Mouse (Mus musculus) heart, adult 9 months (tissue): ENCODE data around the gene Olfr483.

ENCODE experiments used
- DNase-seq, 2 experiments: peaks; one replicate each; pipeline ENCODE4 v3.0.0; 2022; ENCODE audit warnings: low spot score in 2 of 2

Olfr483 gene

GRCm38 (mm10) chr7:108100549-108100948, at the start of gene Olfr483:
Olfr483 (plus strand) TSS chr7:108100849.
- DNase-seq: no peak

GRCm38 (mm10) chr7:108067246-108067645, 33.4 kb upstream of the Olfr483 start, which contains the start of gene Olfr480:
Olfr480 (minus strand) TSS chr7:108067346.
- DNase-seq: no peak

GRCm38 (mm10) chr7:108079555-108079954, 21.1 kb upstream of the Olfr483 start, which contains the start of gene Olfr481:
Olfr481 (plus strand) TSS chr7:108079855.
- no peak for DNase-seq

DNA sequence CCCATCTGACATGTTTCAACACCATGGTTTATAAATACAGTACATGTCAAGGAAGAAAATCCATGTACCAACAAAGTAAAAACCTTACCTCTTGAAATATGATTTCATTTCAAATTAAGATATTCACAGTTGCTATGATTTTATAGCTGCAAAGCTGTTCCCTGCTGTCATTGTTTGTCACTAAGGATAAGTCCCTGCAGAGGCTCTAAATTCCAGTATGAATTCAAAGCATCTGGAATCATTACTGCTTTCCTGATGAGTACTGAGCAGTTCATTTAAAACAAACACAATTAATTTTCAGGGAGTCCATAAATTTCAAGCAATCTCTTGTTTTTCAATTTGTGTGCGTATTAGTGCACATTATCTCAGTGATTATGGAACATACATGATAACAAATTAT, 3.2 kb upstream of the Olfr483 start, which contains the start of gene Olfr482:
TSS of gene Olfr482 (minus strand) at position 101 of the 400 bp plus-strand sequence.
- DNase-seq: no peak

DNA sequence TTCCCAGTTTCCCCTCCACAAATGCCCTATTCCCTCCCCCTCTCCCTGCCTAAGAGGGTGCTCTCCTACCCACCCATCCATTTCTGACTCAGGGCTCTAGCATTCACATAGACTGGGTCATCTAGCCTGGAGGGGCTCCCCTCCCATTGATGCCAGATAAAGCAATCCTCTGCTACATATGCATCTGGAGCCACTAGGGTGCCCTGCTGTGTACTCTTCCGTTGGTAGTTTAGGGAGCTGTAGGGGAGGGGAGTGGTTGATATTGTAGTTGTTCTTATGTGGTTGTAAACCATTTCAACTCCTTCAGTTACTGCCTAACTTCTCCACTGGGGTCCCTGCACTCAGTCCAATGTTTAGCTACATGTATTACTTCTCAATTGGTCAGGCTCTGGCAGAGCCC, 20.0 kb downstream of the Olfr483 start:
- DNase-seq: no peak

- no peak for DNase-seq
Observed at GRCm38 (mm10) chr7:108121416-108121815, 20.8 kb downstream of the Olfr483 start.

DNA sequence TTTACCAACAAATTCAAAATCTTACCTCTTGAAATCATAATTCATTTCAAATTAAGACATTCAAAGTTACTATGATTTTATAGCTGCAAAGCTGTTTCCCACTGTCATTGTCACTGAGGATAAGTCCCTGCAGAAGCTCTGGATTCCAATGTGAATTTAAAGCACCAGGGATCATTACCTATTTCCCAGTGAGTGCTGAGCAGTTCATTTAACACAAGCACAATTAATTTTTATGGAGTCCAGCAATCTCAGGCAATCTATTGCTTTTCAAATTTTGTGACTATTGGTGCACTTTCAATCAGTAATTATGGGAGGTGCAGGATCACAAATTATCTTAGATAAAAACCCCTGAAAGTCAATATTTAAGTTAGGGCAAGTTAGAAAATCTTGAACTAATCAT, 26.7 kb downstream of the Olfr483 start, which contains the start of gene Olfr484:
TSS of gene Olfr484 (minus strand) at position 101 of the 400 bp plus-strand sequence.
- DNase-seq: no peak
